Mouse (Mus musculus): ENCODE measurements around the gene Map4k1. TPM values are rescaled to one million over a fixed set of nuclear protein-coding genes. Genes with fewer than 3 reads are reported as not detected.
A peak's percentile ranks its signal among the peaks of the same experiment; 100 is the strongest.

The Map4k1 gene
- polyA plus RNA-seq, 1 experiment from 2014 or later: 6.7 TPM

- H3K27ac ChIP-seq: no peak overlapping the region
- H3K9me3 ChIP-seq: no peaks in the 10 kb centered on the region; the same call in 1 of the 2 replicates
- H3K4me2 ChIP-seq (replicated peaks): no peak overlapping the region
- 0 out of 2 replicates have a peak, but pooled peaks cover 9% of the 10 kb centered on the region for H3K4me1 ChIP-seq
- H3K27me3 ChIP-seq: peaks cover 22% of the 10 kb centered on the region
- WGBS: 79% methylated on average over 11 of the region's 11 CpGs
- no peak overlapping the region for H3K4me3 ChIP-seq
- no peak overlapping the region for H3K9ac ChIP-seq
- no peak for ATAC-seq (ENCODE audit: insufficient number of reproducible peaks, insufficient read depth, low FRiP score, low TSS enrichment)
- H3K36me3 ChIP-seq: no peaks in the 10 kb centered on the region
Measured at GRCm38 (mm10) chr7:29048615-29049014, 66.8 kb downstream of the Map4k1 start.

DNA sequence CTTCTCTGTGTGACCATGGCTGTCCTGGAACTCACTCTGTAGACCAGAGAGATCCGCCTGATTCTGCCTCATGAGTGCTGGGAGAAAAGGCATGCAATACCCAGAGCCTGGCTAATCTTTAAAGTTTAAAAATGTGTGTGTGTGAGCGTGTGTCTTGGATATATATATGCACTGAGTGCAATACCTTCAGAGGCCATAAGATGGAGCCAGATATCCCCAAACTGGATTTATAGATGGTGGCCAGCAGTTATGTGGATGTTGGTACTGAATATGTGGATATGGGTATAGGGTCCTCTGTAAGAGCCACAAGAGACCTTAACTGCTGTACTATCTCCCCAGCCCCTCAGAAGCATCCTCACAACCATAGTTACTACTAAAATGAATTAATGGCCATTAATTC lies 68.9 kb downstream of the Map4k1 start:
- H3K9me3 ChIP-seq: no peaks in the 10 kb centered on the region; the same call in 1 of the 2 replicates
- H3K4me1 ChIP-seq: no peaks in the 10 kb centered on the region
- H3K36me3 ChIP-seq: no peaks in the 10 kb centered on the region
- ATAC-seq (ENCODE audit: insufficient number of reproducible peaks, insufficient read depth, low FRiP score, low TSS enrichment): no peak
- no peak overlapping the region for H3K9ac ChIP-seq
- H3K4me3 ChIP-seq: no peak overlapping the region
- no peak overlapping the region for H3K27ac ChIP-seq
- H3K27me3 ChIP-seq: peaks cover 37% of the 10 kb centered on the region
- H3K4me2 ChIP-seq (replicated peaks): no peak overlapping the region
- WGBS: 39% methylated on average over 2 of the region's 2 CpGs

- H3K4me2 ChIP-seq (replicated peaks): peak overlapping the region; percentile 42
- peaks cover 42% of the 10 kb centered on the region for H3K27me3 ChIP-seq
- no peak for ATAC-seq (ENCODE audit: insufficient number of reproducible peaks, insufficient read depth, low FRiP score, low TSS enrichment)
- H3K9me3 ChIP-seq: no peaks in the 10 kb centered on the region; the same call in 1 of the 2 replicates
- H3K4me3 ChIP-seq: peak overlapping the region; percentile 19; the same call in 1 of the 2 replicates
- H3K9ac ChIP-seq: no peak overlapping the region
- H3K4me1 ChIP-seq: no peaks in the 10 kb centered on the region
- WGBS: 5% methylated on average over 19 of the region's 19 CpGs
- H3K27ac ChIP-seq: no peak overlapping the region
- H3K36me3 ChIP-seq: no peaks in the 10 kb centered on the region
Measured at GRCm38 (mm10) chr7:29052821-29053220, 71.0 kb downstream of the Map4k1 start.

Small RNA genes lying within 50 kb of the gene (microRNA-seq; reads per million reads assigned to microRNA genes)
- not detected for gene Gm44408

Other genes starting within 250 kb of the Map4k1 start
- gene Mrps12, start 240.2 kb upstream of the Map4k1 start, polyA plus RNA-seq (2016; fragmentation: Nextera tagmentation; extraction: Ambion mirVana): 135 and 138 TPM in 2 replicates
- gene Sars2, start 240.1 kb upstream of the Map4k1 start, polyA plus RNA-seq (2016; fragmentation: Nextera tagmentation; extraction: Ambion mirVana): 29.8 and 32.0 TPM in 2 replicates
- 5.0 and 6.5 TPM in 2 replicates for gene Ccer2, start 225.9 kb upstream of the Map4k1 start, polyA plus RNA-seq (2016; fragmentation: Nextera tagmentation; extraction: Ambion mirVana)
- gene Sirt2, start 215.3 kb upstream of the Map4k1 start, polyA plus RNA-seq (2016; fragmentation: Nextera tagmentation; extraction: Ambion mirVana): 76.1 and 76.7 TPM in 2 replicates
- gene Nfkbib, start 214.5 kb upstream of the Map4k1 start, polyA plus RNA-seq (2016; fragmentation: Nextera tagmentation; extraction: Ambion mirVana): 38.9 and 42.0 TPM in 2 replicates
- gene Rinl, start 193.1 kb upstream of the Map4k1 start, polyA plus RNA-seq (2016; fragmentation: Nextera tagmentation; extraction: Ambion mirVana): 2.2 and 2.8 TPM in 2 replicates
- gene Hnrnpl, start 173.5 kb upstream of the Map4k1 start, polyA plus RNA-seq (2016; fragmentation: Nextera tagmentation; extraction: Ambion mirVana): 372 and 383 TPM in 2 replicates
- gene Ech1, start 156.8 kb upstream of the Map4k1 start, polyA plus RNA-seq (2016; fragmentation: Nextera tagmentation; extraction: Ambion mirVana): 117 and 128 TPM in 2 replicates
- gene Lgals4, start 148.2 kb upstream of the Map4k1 start, polyA plus RNA-seq (2016; fragmentation: Nextera tagmentation; extraction: Ambion mirVana): 5.4 and 7.3 TPM in 2 replicates
- gene Lgals7, start 118.2 kb upstream of the Map4k1 start, polyA plus RNA-seq (2016; fragmentation: Nextera tagmentation; extraction: Ambion mirVana): 2.4 and 4.2 TPM in 2 replicates
- 0.26 and 0.36 TPM in 2 replicates for gene Capn12, start 100.6 kb upstream of the Map4k1 start, polyA plus RNA-seq (2016; fragmentation: Nextera tagmentation; extraction: Ambion mirVana)
- 233 and 253 TPM in 2 replicates for gene Actn4, start 19.7 kb upstream of the Map4k1 start, polyA plus RNA-seq (2016; fragmentation: Nextera tagmentation; extraction: Ambion mirVana)
- gene Eif3k, start 186 bp upstream of the Map4k1 start, polyA plus RNA-seq (2016; fragmentation: Nextera tagmentation; extraction: Ambion mirVana): 392 and 419 TPM in 2 replicates
- 3.7 and 4.3 TPM in 2 replicates for gene Ryr1, start 143.1 kb downstream of the Map4k1 start, polyA plus RNA-seq (2016; fragmentation: Nextera tagmentation; extraction: Ambion mirVana)
- gene Rasgrp4, start 152.8 kb downstream of the Map4k1 start, polyA plus RNA-seq (2016; fragmentation: Nextera tagmentation; extraction: Ambion mirVana): 0.92 and 1.1 TPM in 2 replicates
- gene Fam98c, start 174.2 kb downstream of the Map4k1 start, polyA plus RNA-seq (2016; fragmentation: Nextera tagmentation; extraction: Ambion mirVana): 12.9 and 15.6 TPM in 2 replicates
- 0.59 and 0.78 TPM in 2 replicates for gene Ggn, start 188.2 kb downstream of the Map4k1 start, polyA plus RNA-seq (2016; fragmentation: Nextera tagmentation; extraction: Ambion mirVana)
- 5.9 and 6.3 TPM in 2 replicates for gene Spred3, start 188.4 kb downstream of the Map4k1 start, polyA plus RNA-seq (2016; fragmentation: Nextera tagmentation; extraction: Ambion mirVana)
- 278 and 280 TPM in 2 replicates for gene Psmd8, start 198.7 kb downstream of the Map4k1 start, polyA plus RNA-seq (2016; fragmentation: Nextera tagmentation; extraction: Ambion mirVana)
- 0.37 and 0.60 TPM in 2 replicates for gene Catsperg1, start 232.0 kb downstream of the Map4k1 start, polyA plus RNA-seq (2016; fragmentation: Nextera tagmentation; extraction: Ambion mirVana)

Data from embryonic facial prominence, embryonic 12.5 days (tissue).